Comparison of ENCODE assay signal across 9 mouse cellular contexts in the genomic region with DNA sequence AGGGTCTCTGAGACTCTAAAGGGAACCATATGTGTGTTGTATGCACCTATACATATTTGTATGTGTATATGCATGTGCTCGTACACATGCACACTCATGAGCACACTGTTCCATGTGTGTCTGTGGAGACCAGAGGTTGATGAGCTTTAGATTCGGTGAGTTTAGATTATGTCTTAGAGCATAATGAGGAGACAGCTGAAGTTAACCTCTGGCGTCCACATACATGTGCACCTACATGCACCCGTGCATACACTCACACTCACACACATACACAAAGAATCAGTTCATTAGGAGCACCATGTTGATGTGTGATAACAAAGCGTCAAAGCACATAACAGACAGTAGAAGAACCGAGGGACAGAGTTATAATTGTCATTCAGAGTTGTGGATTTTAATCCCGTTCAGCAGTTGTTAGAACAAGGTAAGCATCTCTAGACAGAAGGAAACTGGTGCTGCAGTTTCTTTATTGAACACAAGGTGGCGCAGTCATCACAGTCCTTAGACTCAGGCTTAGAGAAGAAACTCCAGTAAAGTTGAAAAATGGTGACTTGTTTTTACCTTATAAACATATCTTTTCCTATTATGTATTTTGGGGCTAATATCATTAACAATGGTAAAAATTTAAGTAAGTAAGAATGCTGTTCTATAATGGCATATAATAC. TPM values are rescaled to one million over a fixed set of nuclear protein-coding genes. Genes with fewer than 3 reads are reported as not detected.
DNase-seq lines count a peak whose midpoint lies in the region; ATAC-seq and TF ChIP-seq lines count a peak whose summit lies in the region.
"Had no signal": no experiment of that assay in that cellular context is flagged by ENCODE, and none has a peak within 500 bp of the region (broad histone marks: within the 10 kb centered on the region; RNA-seq: fewer than 3 reads in every experiment).

No protein-coding gene starts in this region.

- H3K9ac ChIP-seq in kidney, embryonic 15.5 days: no peak overlapping the region
- no peak overlapping the region for H3K9ac ChIP-seq in limb, embryonic 14.5 days (ENCODE audit: low read depth, low read length, severe bottlenecking)

- peaks cover 9% of the 10 kb centered on the region; the same call in 1 of the 2 replicates for H3K36me3 ChIP-seq in kidney, embryonic 15.5 days
- no peaks in the 10 kb centered on the region for H3K36me3 ChIP-seq in limb, embryonic 14.5 days (ENCODE audit: control insufficient read depth, insufficient read depth, low read length)

- ATAC-seq in kidney, embryonic 15.5 days (replicated peaks; ENCODE audit: low FRiP score): peak; percentile 75; the same call in 1 of the 2 replicates
- no peak for ATAC-seq in limb, embryonic 14.5 days (ENCODE audit: low FRiP score, low read depth)

- H3K9me3 ChIP-seq in kidney, embryonic 15.5 days (replicated peaks): no peaks in the 10 kb centered on the region
- no peaks in the 10 kb centered on the region for H3K9me3 ChIP-seq in limb, embryonic 14.5 days (ENCODE audit: control insufficient read depth, low read length)

- WGBS in kidney, embryonic 15.5 days: 40% methylated on average over 8 of the region's 8 CpGs
- 42% methylated on average over 8 of the region's 8 CpGs for WGBS in limb, embryonic 14.5 days

- no peaks in the 10 kb centered on the region for H3K27me3 ChIP-seq in kidney, embryonic 15.5 days
- no peaks in the 10 kb centered on the region for H3K27me3 ChIP-seq in limb, embryonic 14.5 days (ENCODE audit: control insufficient read depth, insufficient read depth, low read length)

- no peak overlapping the region for H3K4me3 ChIP-seq in kidney, embryonic 15.5 days (replicated peaks)
- no peak overlapping the region for H3K4me3 ChIP-seq in limb, embryonic 14.5 days (replicated peaks; ENCODE audit: low read length)
- H3K4me3 ChIP-seq: myocyte had no signal

- peak; percentile 69 for DNase-seq in urinary bladder, postnatal 14 days (ENCODE audit: low spot score)
- DNase-seq in urinary bladder, adult 2 months (ENCODE audit: low spot score): no peak
- peak; percentile 80 for DNase-seq in cerebellum, adult 9-10 months
- peak; percentile 45 to 57 for DNase-seq in frontal cortex, postnatal 25 days (ENCODE audit: low spot score in 2 of 2)
- peak; percentile 85 for DNase-seq in limb, embryonic 14.5 days (ENCODE audit: low spot score)
- DNase-seq in naive thymus-derived CD4-positive, alpha-beta T cell, adult 2 months (ENCODE audit: low read depth): peak; percentile 81
- DNase-seq in telencephalon, adult 2 months (ENCODE audit: low read depth, low spot score): peak; percentile 40

- no peak for TF ChIP-seq POLR2A in limb, embryonic 14.5 days (IDR thresholded peaks at IDR 0.05; ENCODE audit: borderline replicate concordance, extremely low read depth, insufficient read depth, insufficient read length)

- no peak overlapping the region for H3K27ac ChIP-seq in kidney, embryonic 15.5 days
- no peak overlapping the region for H3K27ac ChIP-seq in limb, embryonic 14.5 days (replicated peaks; ENCODE audit: low read depth, low read length)

- H3K4me1 ChIP-seq in kidney, embryonic 15.5 days: peaks cover 5% of the 10 kb centered on the region
- H3K4me1 ChIP-seq in limb, embryonic 14.5 days (ENCODE audit: control insufficient read depth, insufficient read depth, low read length): peaks cover 5% of the 10 kb centered on the region; the same call in 1 of the 2 replicates

- no peak overlapping the region for H3K4me2 ChIP-seq in kidney, embryonic 15.5 days
- no peak overlapping the region for H3K4me2 ChIP-seq in limb, embryonic 14.5 days (replicated peaks; ENCODE audit: low read depth, low read length, severe bottlenecking)

RNA-seq across cellular contexts. Expression of a gene that starts 5.7 kb away (rescaled TPM):
- polyA plus RNA-seq in urinary bladder, adult 2 months (2012; rRNA removed): 29.3 and 34.4 TPM in 2 replicates
- polyA plus RNA-seq in kidney, embryonic 15.5 days (2015; fragmentation: Nextera tagmentation; extraction: Ambion mirVana): 66.3 and 71.7 TPM in 2 replicates
- polyA plus RNA-seq in limb, embryonic 14.5 days (2012; rRNA removed): 17.7 and 18.0 TPM in 2 replicates
- 41.8 and 43.0 TPM in 2 replicates for polyA plus RNA-seq in limb, embryonic 14.5 days (2014; fragmentation: Nextera tagmentation; extraction: Ambion mirVana)

RNA-seq across cellular contexts. Expression of a gene that starts 12.2 kb away (rescaled TPM):
- not detected in 2 replicates for polyA plus RNA-seq in urinary bladder, adult 2 months (2012; rRNA removed)
- polyA plus RNA-seq in kidney, embryonic 15.5 days (2015; fragmentation: Nextera tagmentation; extraction: Ambion mirVana): 2.0 TPM in 2 replicates
- polyA plus RNA-seq in limb, embryonic 14.5 days (2012; rRNA removed): not detected in 2 replicates
- polyA plus RNA-seq in limb, embryonic 14.5 days (2014; fragmentation: Nextera tagmentation; extraction: Ambion mirVana): not detected in 2 replicates
- polyA plus RNA-seq: myocyte had no signal
